Mouse (Mus musculus): ENCODE results near the gene Nudt8.
"Not testable (repeated sequence)": the region's sequence is repeated elsewhere in the genome, so short reads cannot be mapped to it uniquely, and the experiment has no call there.

GRCm38 (mm10) chr19:3957296-3958036, 42.9 kb upstream of the Nudt8 start:
- not testable (repeated sequence) for TF ChIP-seq GATA1, TAL1 (IDR thresholded peaks at IDR 0.05; ENCODE audit: low read length)
